Mouse (Mus musculus): ENCODE results near the gene Olfr467. TPM values are rescaled to one million over a fixed set of nuclear protein-coding genes. Genes with fewer than 3 reads are reported as not detected.
"Not testable (repeated sequence)": the region's sequence is repeated elsewhere in the genome, so short reads cannot be mapped to it uniquely, and the experiment has no call there.

Olfr467 gene
- not detected for total RNA-seq (2021)
- long read RNA-seq, experiment 1, result 0 reads
- long read RNA-seq, experiment 2, result 0 reads

GRCm38 (mm10) chr7:107811963-107812362, at the start of gene Olfr467:
Gene Olfr467, plus strand, starts transcription at chr7:107812263.
- Histone ChIP-seq H3K27ac (no peak within 1 kb of the TSS), H3K4me3 (no peak within 1 kb of the TSS)
- TF ChIP-seq CTCF (IDR thresholded peaks at IDR 0.05), result no peak
- no peak for DNase-seq (ENCODE audit: extremely low spot score in 1 of 2, low spot score in 2 of 2)
- intact Hi-C loops (cut with DNase I), result no loop called here

- no peak overlapping the region for H3K4me3 ChIP-seq
- no peak for TF ChIP-seq CTCF (IDR thresholded peaks at IDR 0.05)
- intact Hi-C loops (cut with DNase I), result no loop called here
- no peak for DNase-seq (ENCODE audit: extremely low spot score in 1 of 2, low spot score in 2 of 2)
- no peak overlapping the region for H3K27ac ChIP-seq
Observed at GRCm38 (mm10) chr7:107770812-107771211, 41.3 kb upstream of the Olfr467 start.

- Histone ChIP-seq H3K4me3 (no peak overlapping the region), H3K27ac (no peak overlapping the region)
- intact Hi-C loops (cut with DNase I), result loop anchor here (5.0 kb wide), 1 partner anchor 116 kb away; no protein-coding TSS in a partner anchor
- TF ChIP-seq CTCF (IDR thresholded peaks at IDR 0.05), result no peak
- no peak for DNase-seq (ENCODE audit: extremely low spot score in 1 of 2, low spot score in 2 of 2)
Observed at GRCm38 (mm10) chr7:107778216-107778615, 33.8 kb upstream of the Olfr467 start.

GRCm38 (mm10) chr7:107779611-107780010, 32.5 kb upstream of the Olfr467 start:
- no peak for DNase-seq (ENCODE audit: extremely low spot score in 1 of 2, low spot score in 2 of 2)
- intact Hi-C loops (cut with DNase I), result loop anchor here (1.0 to 5.0 kb wide), 2 partner anchors 30 to 117 kb away; no protein-coding TSS in a partner anchor
- Histone ChIP-seq H3K4me3 (no peak overlapping the region), H3K27ac (no peak overlapping the region)
- TF ChIP-seq CTCF (IDR thresholded peaks at IDR 0.05), result peak; percentile 87

- peak in 1 of 2 experiments; percentile 15 for DNase-seq (ENCODE audit: extremely low spot score in 1 of 2, low spot score in 2 of 2)
- no peak overlapping the region for H3K27ac ChIP-seq
- intact Hi-C loops (cut with DNase I), result loop anchor here (5.0 kb wide), 1 partner anchor 571 kb away; no protein-coding TSS in a partner anchor
- TF ChIP-seq CTCF (IDR thresholded peaks at IDR 0.05), result peak; percentile 87
- no peak overlapping the region for H3K4me3 ChIP-seq
Observed at GRCm38 (mm10) chr7:107787977-107788620, 24.0 kb upstream of the Olfr467 start.

- intact Hi-C loops (cut with DNase I), result no loop called here
- TF ChIP-seq CTCF (IDR thresholded peaks at IDR 0.05), result no peak
- no peak for DNase-seq (ENCODE audit: extremely low spot score in 1 of 2, low spot score in 2 of 2)
- H3K4me3 ChIP-seq, result no peak overlapping the region
- no peak overlapping the region for H3K27ac ChIP-seq
Observed at GRCm38 (mm10) chr7:107796500-107796899, 15.6 kb upstream of the Olfr467 start.

GRCm38 (mm10) chr7:107801108-107801507, 11.0 kb upstream of the Olfr467 start, which contains the start of gene Ovch2:
Gene Ovch2, minus strand, starts transcription at chr7:107801208.
- DNase-seq (ENCODE audit: extremely low spot score in 1 of 2, low spot score in 2 of 2), result no peak
- intact Hi-C loops (cut with DNase I), result no loop called here
- TF ChIP-seq CTCF (IDR thresholded peaks at IDR 0.05), result no peak
- no peak within 1 kb of the TSS for H3K27ac ChIP-seq
- no peak within 1 kb of the TSS for H3K4me3 ChIP-seq

GRCm38 (mm10) chr7:107802138-107802537, 9.9 kb upstream of the Olfr467 start:
- intact Hi-C loops (cut with DNase I), result no loop called here
- no peak for TF ChIP-seq CTCF (IDR thresholded peaks at IDR 0.05)
- Histone ChIP-seq H3K4me3 (no peak overlapping the region), H3K27ac (no peak overlapping the region)
- no peak for DNase-seq (ENCODE audit: extremely low spot score in 1 of 2, low spot score in 2 of 2)

GRCm38 (mm10) chr7:107819442-107819841, 7.4 kb downstream of the Olfr467 start:
- intact Hi-C loops (cut with DNase I), result no loop called here
- DNase-seq (ENCODE audit: extremely low spot score in 1 of 2, low spot score in 2 of 2), result no peak

GRCm38 (mm10) chr7:107823867-107824266, 11.8 kb downstream of the Olfr467 start:
- intact Hi-C loops (cut with DNase I); DNase-seq (ENCODE audit: extremely low spot score in 1 of 2, low spot score in 2 of 2); H3K27ac ChIP-seq; H3K4me3 ChIP-seq: not testable (repeated sequence)

More at GRCm38 (mm10) chr7:107819442-107819841, 7.4 kb downstream of the Olfr467 start:
- peak; percentile 45 for TF ChIP-seq CTCF (IDR thresholded peaks at IDR 0.05)
- Histone ChIP-seq H3K4me3 (no peak overlapping the region), H3K27ac (no peak overlapping the region)

GRCm38 (mm10) chr7:107825441-107825840, 13.4 kb downstream of the Olfr467 start, which contains the start of gene Olfr469:
Gene Olfr469, minus strand, starts transcription at chr7:107825541.
- H3K27ac ChIP-seq; intact Hi-C loops (cut with DNase I); H3K4me3 ChIP-seq; DNase-seq (ENCODE audit: extremely low spot score in 1 of 2, low spot score in 2 of 2): not testable (repeated sequence)

- no peak for DNase-seq (ENCODE audit: extremely low spot score in 1 of 2, low spot score in 2 of 2)
- Histone ChIP-seq H3K27ac (no peak overlapping the region), H3K4me3 (no peak overlapping the region)
- peak; percentile 51 for TF ChIP-seq CTCF (IDR thresholded peaks at IDR 0.05)
- intact Hi-C loops (cut with DNase I), result loop anchor here (1.0 kb wide), 1 partner anchor 25 kb away; no protein-coding TSS in a partner anchor
Observed at GRCm38 (mm10) chr7:107841719-107842118, 29.7 kb downstream of the Olfr467 start.

- DNase-seq (ENCODE audit: extremely low spot score in 1 of 2, low spot score in 2 of 2); H3K4me3 ChIP-seq; intact Hi-C loops (cut with DNase I); H3K27ac ChIP-seq: not testable (repeated sequence)
Observed at GRCm38 (mm10) chr7:107847390-107847789, 35.3 kb downstream of the Olfr467 start, which contains the start of gene Olfr470. Gene Olfr470, minus strand, starts transcription at chr7:107847490.

Other genes with a start within 250 kb of the Olfr467 start
- 1 to 10 TPM; 8.3 to 9.2 TPM for gene Olfml1, start 244.8 kb upstream of the Olfr467 start, total RNA-seq (2021)
- gene Ppfibp2, start 217.1 kb upstream of the Olfr467 start, total RNA-seq (2021), result 1 to 10 TPM; 6.9 TPM
- gene 5330417H12Rik, start 187.1 kb upstream of the Olfr467 start, total RNA-seq (2021), result not detected
- not detected for gene Cyb5r2, start 54.2 kb upstream of the Olfr467 start, total RNA-seq (2021)
- gene Ovch2, start 11.1 kb upstream of the Olfr467 start, total RNA-seq (2021), result not detected
- gene Olfr469, start 13.3 kb downstream of the Olfr467 start, total RNA-seq (2021), result not detected
- not detected for gene Olfr470, start 35.2 kb downstream of the Olfr467 start, total RNA-seq (2021)
- gene Olfr472, start 85.6 kb downstream of the Olfr467 start, total RNA-seq (2021), result not detected
- gene Olfr473, start 118.2 kb downstream of the Olfr467 start, total RNA-seq (2021), result not detected
- gene Olfr474, start 142.4 kb downstream of the Olfr467 start, total RNA-seq (2021), result not detected
- gene Olfr476, start 152.5 kb downstream of the Olfr467 start, total RNA-seq (2021), result not detected
- gene Olfr477, start 174.4 kb downstream of the Olfr467 start, total RNA-seq (2021), result not detected
- gene Olfr478, start 221.7 kb downstream of the Olfr467 start, total RNA-seq (2021), result not detected
- not detected for gene Olfr479, start 238.4 kb downstream of the Olfr467 start, total RNA-seq (2021)